Mouse (Mus musculus) WW6 (cell line): ENCODE data around the gene Gm42372.

Source experiments
- DNase-seq: peaks from one replicate; pipeline ENCODE4 v3.0.0-alpha.2; 2013; ENCODE audit warnings: low read depth, low spot score

Gene Gm42372

DNA sequence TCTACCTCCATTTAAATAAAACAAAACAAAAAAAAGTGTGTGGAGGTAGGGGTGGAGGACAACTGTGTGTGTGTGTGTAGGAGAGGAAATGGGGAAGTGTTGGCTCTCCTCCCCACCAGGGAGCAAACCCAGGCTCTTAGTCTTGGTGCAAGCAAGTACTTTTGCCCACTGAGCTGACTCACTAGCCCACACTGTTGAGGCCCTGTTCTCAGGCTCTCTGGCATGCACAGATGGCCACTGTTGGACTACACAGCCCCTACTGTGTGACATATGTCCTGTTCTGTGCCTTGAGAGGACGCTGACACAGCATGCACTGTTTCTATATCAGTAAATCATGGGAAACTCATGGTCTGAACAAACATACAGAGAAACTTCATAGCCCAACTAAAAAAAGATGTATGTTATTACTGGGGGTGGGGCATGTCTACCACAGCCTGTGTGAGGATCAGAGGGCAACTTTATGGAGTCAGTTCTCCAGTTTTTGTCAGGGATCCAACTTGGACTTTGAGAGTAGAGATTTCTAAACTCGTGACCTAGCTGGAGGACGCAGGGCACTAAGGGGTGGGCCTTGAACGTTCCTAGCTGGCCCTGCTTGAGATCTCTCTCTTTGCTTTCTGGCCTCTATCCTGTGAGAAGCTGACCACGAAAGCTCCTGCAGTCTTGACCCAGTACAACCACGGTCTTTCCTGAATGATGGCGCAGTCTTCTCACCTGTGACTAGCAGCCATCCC is 20.5 kb downstream of the Gm42372 start:
- DNase-seq: no peak

GRCm38 (mm10) chr7:17004716-17005115 is 21.8 kb downstream of the Gm42372 start:
- no peak for DNase-seq

- no peak for DNase-seq
These were observed 24.4 kb downstream of the Gm42372 start for GRCm38 (mm10) chr7:17007300-17007699.

DNA sequence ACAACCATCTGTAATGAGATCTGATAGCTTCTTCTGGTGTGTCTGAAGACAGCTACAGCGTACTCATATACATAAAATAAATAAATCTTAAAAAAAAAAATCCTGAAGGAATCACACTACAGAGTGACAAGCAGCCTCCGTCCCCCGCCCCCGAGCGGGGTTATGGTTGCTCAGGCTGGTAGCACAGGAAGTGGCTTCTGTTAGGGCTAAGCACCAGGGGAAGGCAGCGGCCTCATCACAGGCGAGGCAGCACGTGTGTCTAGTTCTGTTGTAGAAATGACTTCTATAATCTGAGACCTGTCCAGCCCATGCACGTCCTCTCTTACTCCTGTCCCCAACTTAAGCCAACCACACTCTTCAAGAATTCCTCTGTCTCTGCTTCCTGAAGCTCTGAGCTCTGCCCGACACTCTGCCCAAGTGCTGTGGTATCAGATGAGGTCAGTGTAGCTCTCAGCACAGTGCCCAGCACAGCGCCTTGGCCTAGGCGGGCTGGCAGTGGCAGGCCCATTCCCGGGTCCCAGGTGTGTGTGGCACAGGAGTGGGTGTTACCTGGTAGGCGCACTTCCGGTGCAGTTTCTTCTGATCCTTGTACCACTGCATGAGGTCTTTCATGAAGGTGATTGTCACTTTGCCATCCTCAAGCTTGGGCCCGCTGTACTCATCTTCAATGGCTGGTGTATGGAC is 26.6 kb downstream of the Gm42372 start:
- no peak for DNase-seq

DNA sequence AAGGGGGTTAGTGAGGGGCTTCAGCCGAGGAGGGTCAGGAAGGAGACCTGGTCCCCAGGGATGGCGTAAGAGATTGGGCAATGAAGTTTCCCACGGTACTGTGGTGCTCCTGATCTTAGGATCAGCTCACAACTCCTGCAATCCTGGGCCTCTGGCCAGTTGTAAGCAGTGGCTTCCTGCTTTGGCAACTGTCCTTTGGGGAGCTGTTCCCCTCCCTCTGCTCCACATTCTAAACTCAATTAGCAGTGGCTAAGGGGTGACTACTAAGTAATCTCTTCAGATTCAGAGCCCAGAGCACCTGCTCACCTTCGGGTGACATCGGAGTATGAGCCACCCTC is 27.1 kb downstream of the Gm42372 start:
- no peak for DNase-seq

GRCm38 (mm10) chr7:17011909-17012590 is 29.2 kb downstream of the Gm42372 start:
- no peak for DNase-seq

DNA sequence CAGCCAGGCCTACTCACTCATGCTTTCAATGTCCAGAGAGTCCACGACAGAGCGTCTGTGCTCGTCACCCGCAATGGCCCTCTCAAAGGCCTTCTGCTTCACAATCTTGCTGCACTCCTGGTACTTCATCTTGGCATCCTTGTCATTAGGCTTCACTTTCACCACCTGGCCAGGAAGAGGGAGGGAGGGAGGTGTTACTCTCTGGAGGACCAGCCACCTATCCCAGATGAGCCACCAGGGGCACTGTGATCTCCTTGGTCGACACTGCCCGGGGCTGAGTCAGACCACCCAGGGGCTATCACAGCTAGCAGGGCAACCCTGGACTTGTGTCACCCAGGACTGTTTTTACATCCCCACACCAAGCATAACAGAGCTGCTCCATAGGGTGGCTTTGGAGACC is 32.5 kb downstream of the Gm42372 start:
- DNase-seq: no peak

- no peak for DNase-seq
These were observed 34.1 kb downstream of the Gm42372 start for GRCm38 (mm10) chr7:17017036-17017435.

DNA sequence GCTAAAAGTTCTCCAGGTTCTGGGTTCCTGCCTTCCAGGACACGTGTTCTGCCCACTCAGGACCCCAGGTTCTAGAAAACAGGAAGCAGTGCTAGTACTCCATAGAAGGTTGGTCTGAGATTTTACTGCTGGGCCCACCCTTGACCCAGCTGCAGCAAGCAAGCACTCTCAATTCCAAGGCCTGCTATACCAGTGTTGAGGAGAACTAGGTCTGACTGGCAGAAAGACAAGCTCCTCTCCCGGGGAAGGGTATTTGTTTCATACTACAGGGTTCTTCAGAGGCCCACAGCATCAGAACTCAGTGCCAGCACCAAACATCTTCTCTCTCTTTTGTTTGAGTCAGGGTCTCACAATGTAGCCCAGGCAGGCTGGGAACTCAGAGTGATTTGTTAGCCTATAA is 35.0 kb downstream of the Gm42372 start:
- no peak for DNase-seq

DNA sequence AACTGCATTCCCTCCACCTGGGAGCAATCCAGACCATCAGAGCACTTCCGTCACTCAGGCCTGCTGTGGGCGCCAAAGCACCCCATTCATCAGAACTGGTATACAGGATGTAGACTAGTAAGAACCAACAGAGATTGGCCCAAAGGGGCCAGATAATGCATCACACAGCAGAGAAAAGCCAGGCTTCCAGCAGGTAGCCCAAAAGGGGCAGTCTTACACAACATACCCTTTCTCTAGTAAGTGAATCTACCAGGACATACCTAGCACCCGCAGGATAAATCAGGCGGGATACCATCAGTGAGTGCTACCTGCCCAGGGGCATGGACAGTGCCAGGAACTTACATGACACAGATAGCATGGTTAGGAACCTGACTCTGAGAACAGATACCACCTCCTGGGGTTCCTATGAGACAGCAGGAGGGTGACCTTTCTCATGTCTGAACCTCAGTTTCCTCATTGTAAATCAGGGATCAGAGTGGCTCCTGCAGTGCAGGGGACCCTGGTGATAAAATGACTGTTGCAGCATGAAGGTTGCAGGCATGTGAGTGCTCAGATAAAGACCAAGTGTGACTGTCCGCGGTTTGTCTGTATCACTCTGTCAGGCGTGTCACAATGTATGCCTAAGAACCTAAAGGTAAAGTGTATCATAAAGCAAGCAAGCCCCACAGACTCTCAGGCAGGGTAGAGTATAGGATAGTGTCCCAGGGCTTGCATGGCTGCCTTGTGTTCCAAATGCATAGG is 36.7 kb downstream of the Gm42372 start:
- no peak for DNase-seq

GRCm38 (mm10) chr7:17022176-17022575 is 39.3 kb downstream of the Gm42372 start:
- DNase-seq: no peak

DNA sequence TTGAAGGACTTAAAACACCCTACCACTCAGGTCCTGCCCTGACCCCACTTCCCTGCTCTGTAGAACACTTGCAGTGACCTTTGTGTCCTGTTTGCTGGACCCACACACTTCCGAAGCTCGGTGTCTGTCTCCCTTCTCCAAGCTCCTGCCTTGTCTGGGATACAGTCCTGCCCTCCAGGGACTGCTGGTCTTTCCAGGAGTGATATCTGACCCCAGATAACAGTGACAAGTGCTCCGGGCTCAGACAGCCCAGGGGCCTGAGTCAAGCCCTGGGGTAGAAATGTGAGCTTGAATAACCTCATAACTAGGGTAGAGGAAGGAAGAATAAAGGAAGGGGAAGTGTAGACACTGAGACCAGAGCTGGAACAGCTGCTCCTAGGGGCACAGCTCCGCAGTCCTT is 40.8 kb downstream of the Gm42372 start:
- DNase-seq: no peak

- DNase-seq: no peak
These were observed 41.3 kb downstream of the Gm42372 start for GRCm38 (mm10) chr7:17024141-17024540.

DNA sequence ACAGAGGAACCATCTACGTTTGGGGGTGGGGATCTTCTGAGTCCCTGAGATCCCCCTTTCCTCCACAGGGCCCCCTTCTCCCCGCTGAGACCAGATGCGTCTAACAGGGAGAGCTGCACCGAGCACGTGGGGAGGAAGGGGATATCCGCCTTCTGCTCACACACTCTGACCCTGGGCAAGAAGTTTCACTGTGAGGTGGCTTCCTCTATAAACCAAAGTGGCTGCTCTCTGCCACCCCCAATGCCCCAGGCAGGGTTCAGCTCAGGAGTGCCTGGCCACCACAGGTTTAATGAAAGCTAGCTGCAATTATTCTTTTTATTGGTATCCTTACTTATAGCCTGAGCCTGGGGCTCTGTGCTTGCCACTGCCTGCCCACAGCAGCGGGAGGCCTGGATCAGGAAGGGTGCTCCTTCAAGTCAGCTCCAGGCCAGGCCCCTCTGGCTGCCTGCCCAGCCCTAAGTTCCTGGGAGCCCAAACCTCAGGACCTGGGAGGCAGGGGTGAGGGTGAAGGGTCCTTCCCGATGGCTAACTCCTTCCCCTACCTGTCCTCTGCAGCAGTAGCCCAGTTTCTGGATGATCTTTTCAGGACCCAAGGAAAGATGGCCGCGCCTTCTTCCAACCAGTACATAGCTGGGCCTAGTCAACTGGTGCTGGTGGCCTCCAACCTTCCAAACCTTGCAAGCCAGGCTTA is 42.1 kb downstream of the Gm42372 start:
- DNase-seq: no peak

DNA sequence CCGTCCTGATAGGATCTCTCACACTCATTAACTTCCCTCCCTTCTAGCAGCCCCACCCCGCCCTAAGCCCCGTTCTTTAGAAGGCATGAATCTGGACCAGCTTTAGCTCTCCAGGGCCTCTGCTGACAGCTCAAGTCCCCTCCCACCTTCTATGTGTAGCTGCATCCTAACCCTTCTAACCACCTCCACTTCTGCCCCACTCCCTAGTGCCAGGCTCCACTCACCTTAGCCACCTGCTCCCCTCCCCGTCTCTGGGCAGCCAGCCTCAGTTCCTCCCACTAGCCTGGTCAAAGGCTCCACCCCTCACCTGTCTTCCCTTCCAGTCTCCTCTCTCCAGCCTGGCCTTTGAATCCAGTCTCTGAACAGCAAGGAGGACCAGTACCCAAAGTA is 42.6 kb downstream of the Gm42372 start:
- no peak for DNase-seq

DNA sequence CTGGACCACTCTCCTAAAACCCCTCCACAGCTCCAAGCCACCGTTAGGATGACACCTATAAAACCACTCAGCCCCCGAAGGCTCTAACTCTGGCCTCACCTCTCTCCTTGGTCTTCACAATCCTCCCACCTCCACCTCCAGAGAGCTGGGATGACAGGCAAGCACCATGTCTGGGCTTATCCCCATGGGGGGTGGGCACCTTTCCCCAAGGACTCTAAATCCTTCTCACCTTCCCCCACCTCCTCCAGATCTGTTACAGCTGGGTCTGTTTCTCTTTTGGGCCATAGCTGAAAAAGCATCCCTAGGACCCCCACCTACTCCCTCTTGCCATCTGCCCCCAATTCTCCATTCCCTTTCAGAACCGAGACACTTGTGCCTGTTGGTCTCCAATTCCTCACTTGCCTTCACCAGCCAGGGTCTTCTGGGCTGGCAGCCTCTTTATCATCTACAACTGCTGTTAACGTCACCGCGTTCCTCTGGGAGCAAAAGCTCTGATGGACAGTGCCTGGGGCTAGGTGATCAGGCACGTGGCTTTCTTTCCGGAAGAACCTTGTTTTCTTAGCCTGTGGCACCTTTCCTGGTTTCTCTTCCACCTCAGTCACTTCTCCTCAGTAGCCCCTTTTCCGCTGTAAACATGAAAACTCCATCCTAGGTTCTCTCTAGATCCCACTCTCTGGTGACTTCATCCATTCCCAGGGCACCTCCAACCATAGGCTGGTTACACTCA is 43.2 kb downstream of the Gm42372 start:
- no peak for DNase-seq

DNA sequence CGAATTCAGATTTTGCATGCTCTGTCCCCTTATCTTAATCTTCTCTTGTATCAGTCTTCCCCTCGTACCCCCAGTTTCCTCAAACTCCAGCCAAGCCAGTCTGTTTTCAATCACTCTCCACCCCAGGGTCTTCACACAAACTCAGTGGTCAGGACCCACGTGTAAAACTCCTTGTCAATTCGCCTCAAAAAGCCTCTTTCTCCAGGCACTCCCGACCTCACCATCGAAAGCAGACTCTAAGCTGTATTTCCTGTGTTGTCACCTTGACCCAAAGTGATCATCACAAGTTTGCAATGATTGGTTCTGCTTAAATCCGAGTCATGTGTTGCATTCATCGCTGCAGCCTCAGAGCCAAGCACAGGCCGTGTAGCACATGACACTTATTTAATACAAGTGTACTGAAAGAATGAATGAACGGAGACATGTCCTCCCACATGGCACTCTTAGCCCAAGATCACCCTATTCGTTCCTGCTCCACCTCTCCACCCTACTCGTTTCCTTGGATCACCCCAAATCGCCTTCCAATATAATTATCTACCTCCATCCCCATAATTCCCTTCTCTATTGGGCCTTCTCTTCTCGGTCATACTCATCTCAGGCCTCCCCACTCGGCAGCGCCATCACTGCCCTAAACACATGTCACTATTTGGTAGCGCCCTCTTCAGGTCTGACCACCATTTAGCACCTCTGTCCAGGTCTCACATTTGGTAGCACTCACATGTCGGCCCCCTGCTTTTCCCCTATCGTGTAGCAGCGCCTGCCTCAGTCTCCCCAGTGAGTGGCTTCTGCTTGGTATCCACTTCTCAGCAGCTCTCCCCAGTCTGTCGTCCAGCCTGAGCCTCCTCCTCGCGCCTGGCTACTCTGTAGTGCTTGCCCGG is 44.1 kb downstream of the Gm42372 start:
- DNase-seq: peak; percentile 73

GRCm38 (mm10) chr7:17027588-17028343 is 44.9 kb downstream of the Gm42372 start, which contains the start of gene Ppp5c:
Gene Ppp5c, minus strand, starts transcription at chr7:17027924.
- peak; percentile 68 for DNase-seq

DNA sequence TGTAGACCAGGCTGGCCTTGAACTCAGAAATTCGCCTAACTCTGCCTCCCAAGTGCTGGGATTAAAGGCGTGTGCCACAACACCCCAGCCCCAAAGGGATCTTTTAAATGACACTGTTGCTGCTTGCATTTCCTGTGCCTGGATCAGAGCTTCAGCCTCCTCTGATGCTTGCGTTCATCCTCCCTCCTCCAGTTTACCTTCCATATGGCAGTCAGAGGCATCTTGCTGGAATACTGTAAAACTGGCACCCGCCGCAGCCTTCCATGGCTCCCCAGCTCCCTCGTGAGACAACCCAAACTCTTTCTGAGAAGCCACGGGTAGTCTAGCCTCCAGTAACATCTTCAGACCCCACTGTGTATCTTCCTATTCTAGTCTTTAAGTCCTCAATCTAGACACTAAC is 46.0 kb downstream of the Gm42372 start:
- DNase-seq: no peak
